Mouse (Mus musculus) adrenal gland, adult (tissue): ENCODE measurements around the gene S100a6.
A peak's percentile ranks its signal among the peaks of the same experiment; 100 is the strongest.

Experiments used
- DNase-seq, 2 experiments: peaks; one replicate each; pipeline ENCODE4 v3.0.0; 2022 to 2023; ENCODE audit warnings: low spot score in 1 of 2; ENCODE audit not compliant: inconsistent age in 2 of 2

S100a6 gene

GRCm38 (mm10) chr3:90625496-90625895 is 12.8 kb downstream of the S100a6 start:
- DNase-seq, result no peak

GRCm38 (mm10) chr3:90626266-90627021 is 13.8 kb downstream of the S100a6 start:
- no peak for DNase-seq

- DNase-seq, result no peak
Measured at GRCm38 (mm10) chr3:90627366-90627765, 14.7 kb downstream of the S100a6 start.

GRCm38 (mm10) chr3:90627807-90628206 is 15.1 kb downstream of the S100a6 start:
- DNase-seq, result peak in 1 of 2 experiments; percentile 39

- DNase-seq, result no peak
Measured at GRCm38 (mm10) chr3:90629298-90629697, 16.6 kb downstream of the S100a6 start.

- no peak for DNase-seq
Measured at GRCm38 (mm10) chr3:90631984-90632383, 19.3 kb downstream of the S100a6 start.

- DNase-seq, result no peak
Measured at GRCm38 (mm10) chr3:90638511-90639275, 26.0 kb downstream of the S100a6 start.

- DNase-seq, result peak in 1 of 2 experiments; percentile 54
Measured at GRCm38 (mm10) chr3:90639511-90640154, 27.0 kb downstream of the S100a6 start.

- no peak for DNase-seq
Measured at GRCm38 (mm10) chr3:90640981-90641380, 28.3 kb downstream of the S100a6 start.

GRCm38 (mm10) chr3:90644220-90644619 is 31.5 kb downstream of the S100a6 start:
- peak; percentile 45 to 80 for DNase-seq

GRCm38 (mm10) chr3:90647291-90647690 is 34.6 kb downstream of the S100a6 start:
- DNase-seq, result no peak

GRCm38 (mm10) chr3:90648981-90649380 is 36.3 kb downstream of the S100a6 start:
- DNase-seq, result no peak

GRCm38 (mm10) chr3:90649832-90650231 is 37.1 kb downstream of the S100a6 start:
- no peak for DNase-seq

GRCm38 (mm10) chr3:90652878-90653508 is 40.3 kb downstream of the S100a6 start:
- peak; percentile 65 to 87 for DNase-seq

GRCm38 (mm10) chr3:90653717-90654116 is 41.0 kb downstream of the S100a6 start, which contains the start of gene S100a7a:
S100a7a (plus strand) TSS chr3:90654017.
- no peak for DNase-seq

GRCm38 (mm10) chr3:90657405-90657804 is 44.7 kb downstream of the S100a6 start:
- no peak for DNase-seq

GRCm38 (mm10) chr3:90659364-90660044 is 46.8 kb downstream of the S100a6 start:
- no peak for DNase-seq

- peak in 1 of 2 experiments; percentile 66 for DNase-seq
Measured at GRCm38 (mm10) chr3:90664219-90664618, 51.5 kb downstream of the S100a6 start.

- DNase-seq, result peak in 1 of 2 experiments; percentile 54
Measured at GRCm38 (mm10) chr3:90668846-90669245, 56.2 kb downstream of the S100a6 start, which contains the start of gene S100a8. S100a8 (plus strand) TSS chr3:90668978.
